Mouse (Mus musculus) forebrain, embryonic 12.5 days (tissue): ENCODE data around the gene Gsn. TPM values are rescaled to one million over a fixed set of nuclear protein-coding genes. Genes with fewer than 3 reads are reported as not detected.

ENCODE experiments used
- ATAC-seq: fragments of 200-750 bp; cut with Nextera tagmentation; 2 replicates; pipeline ENCODE4 v1.8.0; 2017; ENCODE audit warnings: moderate TSS enrichment; ENCODE audit not compliant: low FRiP score
- H3K27ac ChIP-seq: fragments of 300-500 bp; sonication (generic); 2 replicates; pipeline ENCODE4 v1.5.1; 2016; ENCODE audit warnings: mild to moderate bottlenecking
- H3K27me3 ChIP-seq: fragments of 300-500 bp; sonication (generic); 2 replicates; pipeline ENCODE4 v1.6.1; 2016; ENCODE audit warnings: mild to moderate bottlenecking
- H3K36me3 ChIP-seq: fragments of 300-500 bp; sonication (generic); replicated peaks from 2 replicates; pipeline ENCODE4 v1.6.1; 2016; ENCODE audit warnings: mild to moderate bottlenecking
- H3K4me1 ChIP-seq: fragments of 300-500 bp; sonication (generic); 2 replicates; pipeline ENCODE4 v1.6.1; 2016
- H3K4me2 ChIP-seq: fragments of 300-500 bp; sonication (generic); 2 replicates; pipeline ENCODE4 v1.6.1; 2016; ENCODE audit warnings: mild to moderate bottlenecking, moderate library complexity
- H3K4me3 ChIP-seq: fragments of 300-500 bp; sonication (generic); replicated peaks from 2 replicates; pipeline ENCODE4 v1.5.1; 2016; ENCODE audit warnings: mild to moderate bottlenecking
- H3K9ac ChIP-seq: fragments of 300-500 bp; sonication (generic); 2 replicates; pipeline ENCODE4 v1.6.1; 2016; ENCODE audit warnings: mild to moderate bottlenecking
- H3K9me3 ChIP-seq: fragments of 300-500 bp; sonication (generic); 2 replicates; pipeline ENCODE4 v1.6.1; 2016
- WGBS: fragments of 180-500 bp; shearing (Covaris S2); methylation state at CpG from one replicate; pipeline ENCODE4 v1.1.7; 2016; 5-methylcytosine and 5-hydroxymethylcytosine counted together
- polyA plus RNA-seq: library from polyadenylated mRNA; unstranded; fragments of >200 nt; fragmentation: Nextera tagmentation; extraction: Ambion mirVana; gene quantifications from 2 replicates; pipeline ENCODE4 v1.2.1, GENCODE M21; 2016

Gsn gene
- polyA plus RNA-seq, 1 experiment from 2014 or later, result 32.7 TPM

- no peaks in the 10 kb centered on the region for H3K27me3 ChIP-seq
- H3K36me3 ChIP-seq, result no peaks in the 10 kb centered on the region
- peaks cover 13% of the 10 kb centered on the region for H3K4me1 ChIP-seq
- H3K27ac ChIP-seq, result no peak overlapping the region
- no peak overlapping the region for H3K4me3 ChIP-seq
- 22% methylated on average over 4 of the region's 4 CpGs for WGBS
- no peak overlapping the region for H3K4me2 ChIP-seq
- no peak for ATAC-seq
- H3K9ac ChIP-seq, result no peak overlapping the region
- no peaks in the 10 kb centered on the region for H3K9me3 ChIP-seq
Measured at GRCm38 (mm10) chr2:35228145-35228544, 28.0 kb upstream of the Gsn start.

- Histone ChIP-seq H3K4me3 (no peak overlapping the region), H3K9me3 (no peaks in the 10 kb centered on the region), H3K36me3 (no peaks in the 10 kb centered on the region), H3K4me2 (no peak overlapping the region), H3K9ac (no peak overlapping the region), H3K27ac (no peak overlapping the region), H3K27me3 (no peaks in the 10 kb centered on the region), H3K4me1 (peaks cover 18% of the 10 kb centered on the region)
- no peak for ATAC-seq
- 15% methylated on average over 8 of the region's 8 CpGs for WGBS
Measured at GRCm38 (mm10) chr2:35230215-35230614, 26.0 kb upstream of the Gsn start.

GRCm38 (mm10) chr2:35231871-35232270 is 24.3 kb upstream of the Gsn start:
- no peaks in the 10 kb centered on the region for H3K9me3 ChIP-seq
- WGBS, result 79% methylated on average over 2 of the region's 2 CpGs
- H3K9ac ChIP-seq, result no peak overlapping the region
- no peak for ATAC-seq
- H3K27ac ChIP-seq, result no peak overlapping the region
- H3K4me3 ChIP-seq, result no peak overlapping the region
- no peak overlapping the region for H3K4me2 ChIP-seq
- H3K4me1 ChIP-seq, result peaks cover 18% of the 10 kb centered on the region
- no peaks in the 10 kb centered on the region for H3K27me3 ChIP-seq
- no peaks in the 10 kb centered on the region for H3K36me3 ChIP-seq

GRCm38 (mm10) chr2:35232595-35233445 is 23.4 kb upstream of the Gsn start:
- Histone ChIP-seq H3K4me1 (peaks cover 18% of the 10 kb centered on the region), H3K27ac (no peak overlapping the region), H3K9ac (no peak overlapping the region), H3K4me2 (no peak overlapping the region), H3K9me3 (no peaks in the 10 kb centered on the region), H3K4me3 (no peak overlapping the region), H3K36me3 (no peaks in the 10 kb centered on the region), H3K27me3 (no peaks in the 10 kb centered on the region)
- no peak for ATAC-seq
- 75% methylated on average over 17 of the region's 17 CpGs for WGBS

- no peak for ATAC-seq
- Histone ChIP-seq H3K36me3 (no peaks in the 10 kb centered on the region), H3K27me3 (no peaks in the 10 kb centered on the region), H3K4me2 (no peak overlapping the region), H3K4me1 (peaks cover 18% of the 10 kb centered on the region), H3K9me3 (no peaks in the 10 kb centered on the region), H3K4me3 (no peak overlapping the region), H3K27ac (no peak overlapping the region), H3K9ac (no peak overlapping the region)
- 36% methylated on average over 3 of the region's 3 CpGs for WGBS
Measured at GRCm38 (mm10) chr2:35233898-35234297, 22.3 kb upstream of the Gsn start.

GRCm38 (mm10) chr2:35235021-35235420 is 21.2 kb upstream of the Gsn start:
- no peak overlapping the region for H3K4me3 ChIP-seq
- no peak overlapping the region for H3K9ac ChIP-seq
- no peak for ATAC-seq
- 87% methylated on average over 6 of the region's 6 CpGs for WGBS
- H3K4me1 ChIP-seq, result peaks cover 12% of the 10 kb centered on the region
- H3K9me3 ChIP-seq, result no peaks in the 10 kb centered on the region
- H3K27ac ChIP-seq, result no peak overlapping the region
- H3K4me2 ChIP-seq, result no peak overlapping the region
- no peaks in the 10 kb centered on the region for H3K36me3 ChIP-seq
- no peaks in the 10 kb centered on the region for H3K27me3 ChIP-seq

GRCm38 (mm10) chr2:35244241-35244640 is 11.9 kb upstream of the Gsn start:
- Histone ChIP-seq H3K27ac (no peak overlapping the region), H3K4me1 (no peaks in the 10 kb centered on the region), H3K4me2 (no peak overlapping the region), H3K27me3 (no peaks in the 10 kb centered on the region), H3K36me3 (no peaks in the 10 kb centered on the region), H3K9me3 (no peaks in the 10 kb centered on the region), H3K9ac (no peak overlapping the region), H3K4me3 (no peak overlapping the region)
- ATAC-seq, result no peak
- 65% methylated on average over 3 of the region's 3 CpGs for WGBS

- H3K9me3 ChIP-seq, result no peaks in the 10 kb centered on the region
- no peaks in the 10 kb centered on the region for H3K27me3 ChIP-seq
- WGBS, result 75% methylated on average over 5 of the region's 5 CpGs
- ATAC-seq, result no peak
- H3K27ac ChIP-seq, result no peak overlapping the region
- no peaks in the 10 kb centered on the region for H3K36me3 ChIP-seq
- no peak overlapping the region for H3K9ac ChIP-seq
- H3K4me3 ChIP-seq, result no peak overlapping the region
- H3K4me2 ChIP-seq, result no peak overlapping the region
- H3K4me1 ChIP-seq, result peaks cover 10% of the 10 kb centered on the region
Measured at GRCm38 (mm10) chr2:35247763-35248162, 8.4 kb upstream of the Gsn start.

GRCm38 (mm10) chr2:35252733-35253132 is 3.4 kb upstream of the Gsn start:
- WGBS, result 25% methylated on average over 6 of the region's 6 CpGs
- Histone ChIP-seq H3K4me2 (no peak overlapping the region), H3K9ac (no peak overlapping the region), H3K36me3 (no peaks in the 10 kb centered on the region), H3K4me3 (no peak overlapping the region), H3K4me1 (peaks cover 25% of the 10 kb centered on the region), H3K27ac (no peak overlapping the region), H3K27me3 (peaks cover 41% of the 10 kb centered on the region), H3K9me3 (no peaks in the 10 kb centered on the region)
- ATAC-seq, result no peak

GRCm38 (mm10) chr2:35253751-35254150 is 2.4 kb upstream of the Gsn start:
- 92% methylated on average over 4 of the region's 4 CpGs for WGBS
- no peak overlapping the region for H3K4me2 ChIP-seq
- H3K27ac ChIP-seq, result no peak overlapping the region
- peaks cover 25% of the 10 kb centered on the region for H3K4me1 ChIP-seq
- no peak overlapping the region for H3K4me3 ChIP-seq
- H3K9ac ChIP-seq, result no peak overlapping the region
- H3K36me3 ChIP-seq, result no peaks in the 10 kb centered on the region
- H3K27me3 ChIP-seq, result peaks cover 46% of the 10 kb centered on the region
- H3K9me3 ChIP-seq, result no peaks in the 10 kb centered on the region
- ATAC-seq, result no peak

GRCm38 (mm10) chr2:35255004-35255403 is 1.2 kb upstream of the Gsn start:
- no peak overlapping the region for H3K4me3 ChIP-seq
- ATAC-seq, result no peak
- H3K27ac ChIP-seq, result no peak overlapping the region
- no peak overlapping the region for H3K9ac ChIP-seq
- H3K4me2 ChIP-seq, result no peak overlapping the region
- H3K9me3 ChIP-seq, result no peaks in the 10 kb centered on the region
- WGBS, result 70% methylated on average over 5 of the region's 5 CpGs
- peaks cover 22% of the 10 kb centered on the region for H3K4me1 ChIP-seq
- H3K36me3 ChIP-seq, result no peaks in the 10 kb centered on the region
- H3K27me3 ChIP-seq, result peaks cover 46% of the 10 kb centered on the region

- WGBS, result 74% methylated on average over 7 of the region's 7 CpGs
- Histone ChIP-seq H3K4me3 (no peak overlapping the region; the same call in 1 of the 2 replicates), H3K4me2 (peak overlapping the region; percentile 85), H3K9ac (no peak overlapping the region), H3K36me3 (no peaks in the 10 kb centered on the region), H3K4me1 (peaks cover 17% of the 10 kb centered on the region), H3K27ac (no peak overlapping the region), H3K27me3 (peaks cover 46% of the 10 kb centered on the region), H3K9me3 (no peaks in the 10 kb centered on the region)
- no peak for ATAC-seq
Measured at GRCm38 (mm10) chr2:35255462-35255861, 718 bp upstream of the Gsn start.

GRCm38 (mm10) chr2:35256932-35257331 is 752 bp downstream of the Gsn start:
- H3K4me1 ChIP-seq, result peaks cover 15% of the 10 kb centered on the region
- WGBS, result 38% methylated on average over 8 of the region's 8 CpGs
- H3K9ac ChIP-seq, result 0 out of 2 replicates have a peak overlapping the region, but pooled peaks have one; percentile 59
- H3K4me3 ChIP-seq, result peak overlapping the region; percentile 55
- H3K4me2 ChIP-seq, result peak overlapping the region; percentile 85
- H3K36me3 ChIP-seq, result no peaks in the 10 kb centered on the region
- no peak overlapping the region for H3K27ac ChIP-seq
- peaks cover 46% of the 10 kb centered on the region for H3K27me3 ChIP-seq
- no peak for ATAC-seq
- no peaks in the 10 kb centered on the region for H3K9me3 ChIP-seq
